Mouse (Mus musculus) lung, postnatal 25 days (tissue): Measurements from ENCODE around the gene Alpi.

Source experiments
- DNase-seq: peaks from one replicate; pipeline ENCODE4 v3.0.0; 2022; ENCODE audit warnings: low spot score

Alpi gene

GRCm38 (mm10) chr1:87101411-87101810, at the start of gene Alpi:
Gene Alpi, minus strand, starts transcription at chr1:87101606.
- no peak for DNase-seq

- DNase-seq: no peak
Measured at GRCm38 (mm10) chr1:87149422-87149821, 48.0 kb upstream of the Alpi start.

GRCm38 (mm10) chr1:87143141-87143540, 41.7 kb upstream of the Alpi start:
- no peak for DNase-seq

- no peak for DNase-seq
Measured at GRCm38 (mm10) chr1:87142456-87142855, 41.0 kb upstream of the Alpi start.

- no peak for DNase-seq
Measured at GRCm38 (mm10) chr1:87141550-87141949, 40.1 kb upstream of the Alpi start.

GRCm38 (mm10) chr1:87131803-87132202, 30.4 kb upstream of the Alpi start:
- DNase-seq: no peak

- DNase-seq: no peak
Measured at GRCm38 (mm10) chr1:87127206-87128030, 26.0 kb upstream of the Alpi start.

GRCm38 (mm10) chr1:87124673-87125072, 23.3 kb upstream of the Alpi start, which contains the start of gene Akp3:
Gene Akp3, plus strand, starts transcription at chr1:87124973.
- no peak for DNase-seq

GRCm38 (mm10) chr1:87114784-87115183, 13.4 kb upstream of the Alpi start:
- no peak for DNase-seq

- peak; percentile 20 for DNase-seq
Measured at GRCm38 (mm10) chr1:87111719-87112354, 10.4 kb upstream of the Alpi start.

- DNase-seq: no peak
Measured at GRCm38 (mm10) chr1:87108564-87108963, 7.2 kb upstream of the Alpi start.

- no peak for DNase-seq
Measured at GRCm38 (mm10) chr1:87106536-87106935, 5.1 kb upstream of the Alpi start.

GRCm38 (mm10) chr1:87103936-87104335, 2.5 kb upstream of the Alpi start:
- no peak for DNase-seq

GRCm38 (mm10) chr1:87102114-87102513, 708 bp upstream of the Alpi start:
- DNase-seq: no peak

- DNase-seq: peak; percentile 46
Measured at GRCm38 (mm10) chr1:87098358-87098975, 2.9 kb downstream of the Alpi start.

GRCm38 (mm10) chr1:87095642-87096041, 5.8 kb downstream of the Alpi start:
- no peak for DNase-seq

GRCm38 (mm10) chr1:87089828-87090227, 11.6 kb downstream of the Alpi start, which contains the start of gene Alppl2:
Gene Alppl2, minus strand, starts transcription at chr1:87089928.
- DNase-seq: no peak

GRCm38 (mm10) chr1:87089251-87089650, 12.2 kb downstream of the Alpi start:
- DNase-seq: no peak

- no peak for DNase-seq
Measured at GRCm38 (mm10) chr1:87086964-87087363, 14.4 kb downstream of the Alpi start.

- peak; percentile 7 for DNase-seq
Measured at GRCm38 (mm10) chr1:87086196-87086595, 15.2 kb downstream of the Alpi start.

GRCm38 (mm10) chr1:87073776-87074175, 27.6 kb downstream of the Alpi start:
- DNase-seq: no peak

GRCm38 (mm10) chr1:87070720-87071119, 30.7 kb downstream of the Alpi start:
- DNase-seq: peak; percentile 30

GRCm38 (mm10) chr1:87060913-87061312, 40.5 kb downstream of the Alpi start:
- DNase-seq: no peak
